8 mouse cellular contexts compared by ENCODE assay signal in genomic region chr9:95512331-95513030, GRCm38 (mm10). TPM values are rescaled to one million over a fixed set of nuclear protein-coding genes. Genes with fewer than 3 reads are reported as not detected.
A peak's percentile ranks its signal among the peaks of the same experiment; 100 is the strongest.
DNase-seq lines count a peak whose midpoint lies in the region; ATAC-seq and TF ChIP-seq lines count a peak whose summit lies in the region.

No protein-coding gene starts in this region.

- peak overlapping the region; percentile 87 for H3K4me2 ChIP-seq in forebrain, embryonic 14.5 days (ENCODE audit: low read length)
- peak overlapping the region; percentile 76 for H3K4me2 ChIP-seq in limb, embryonic 15.5 days
- H3K4me2 ChIP-seq in stomach, embryonic 14.5 days (replicated peaks; ENCODE audit: low read depth, low read length) = peak overlapping the region; percentile 71

- TF ChIP-seq CTCF in gastrocnemius, adult 2 months (IDR thresholded peaks at IDR 0.05) = peak; percentile 27
- no peak for TF ChIP-seq CTCF in E14TG2a.4 (conservative IDR thresholded peaks at IDR 0.05; ENCODE audit: low read length)

- 26% methylated on average over 15 of the region's 15 CpGs for WGBS in forebrain, embryonic 14.5 days
- 19% methylated on average over 15 of the region's 15 CpGs for WGBS in limb, embryonic 15.5 days
- WGBS in stomach, embryonic 14.5 days = 21% methylated on average over 15 of the region's 15 CpGs

- intact Hi-C loops in gastrocnemius, adult 2 months (cut with DNase I) = no loop called here

- H3K27ac ChIP-seq in gastrocnemius, adult 2 months = peak overlapping the region; percentile 97
- peak overlapping the region; percentile 59; the same call in 1 of the 2 replicates for H3K27ac ChIP-seq in forebrain, embryonic 14.5 days (ENCODE audit: low read depth, low read length)
- peak overlapping the region; percentile 91 for H3K27ac ChIP-seq in limb, embryonic 15.5 days
- peak overlapping the region; percentile 73 for H3K27ac ChIP-seq in stomach, embryonic 14.5 days (ENCODE audit: low read length)

- peak overlapping the region; percentile 64 for H3K9ac ChIP-seq in forebrain, embryonic 14.5 days (ENCODE audit: low read length)
- H3K9ac ChIP-seq in limb, embryonic 15.5 days = peak overlapping the region; percentile 39; the same call in 1 of the 2 replicates
- H3K9ac ChIP-seq in stomach, embryonic 14.5 days (replicated peaks; ENCODE audit: low read depth, low read length) = peak overlapping the region; percentile 96; the same call in 1 of the 2 replicates

- peaks cover 56% of the 10 kb centered on the region for H3K4me1 ChIP-seq in E14TG2a.4 (replicated peaks; ENCODE audit: low read depth, low read length)
- peaks cover 15% of the 10 kb centered on the region for H3K4me1 ChIP-seq in forebrain, embryonic 14.5 days (ENCODE audit: control insufficient read depth, insufficient read depth, low read length)
- H3K4me1 ChIP-seq in limb, embryonic 15.5 days = peaks cover 14% of the 10 kb centered on the region
- H3K4me1 ChIP-seq in stomach, embryonic 14.5 days (ENCODE audit: control insufficient read depth, insufficient read depth, low read length) = peaks cover 9% of the 10 kb centered on the region; the same call in 1 of the 2 replicates

- no peaks in the 10 kb centered on the region for H3K9me3 ChIP-seq in E14TG2a.4 (ENCODE audit: low read length)
- no peaks in the 10 kb centered on the region for H3K9me3 ChIP-seq in forebrain, embryonic 14.5 days (replicated peaks; ENCODE audit: control insufficient read depth, low read length)
- H3K9me3 ChIP-seq in limb, embryonic 15.5 days = no peaks in the 10 kb centered on the region
- H3K9me3 ChIP-seq in stomach, embryonic 14.5 days (ENCODE audit: control insufficient read depth, low read depth, low read length) = no peaks in the 10 kb centered on the region

- H3K4me3 ChIP-seq in gastrocnemius, adult 2 months = peak overlapping the region; percentile 93
- peak overlapping the region; percentile 100 for H3K4me3 ChIP-seq in E14TG2a.4 (replicated peaks; ENCODE audit: low read length)
- peak overlapping the region; percentile 99 for H3K4me3 ChIP-seq in forebrain, embryonic 14.5 days (ENCODE audit: low read depth, low read length)
- H3K4me3 ChIP-seq in limb, embryonic 15.5 days = peak overlapping the region; percentile 98
- H3K4me3 ChIP-seq in stomach, embryonic 14.5 days (ENCODE audit: low read depth, low read length) = peak overlapping the region; percentile 98

- no peaks in the 10 kb centered on the region for H3K27me3 ChIP-seq in E14TG2a.4 (ENCODE audit: insufficient read depth, low read length)
- no peaks in the 10 kb centered on the region for H3K27me3 ChIP-seq in forebrain, embryonic 14.5 days (replicated peaks; ENCODE audit: control insufficient read depth, insufficient read depth, low read length)
- H3K27me3 ChIP-seq in limb, embryonic 15.5 days = no peaks in the 10 kb centered on the region
- H3K27me3 ChIP-seq in stomach, embryonic 14.5 days (ENCODE audit: control insufficient read depth, insufficient read depth, low read length) = no peaks in the 10 kb centered on the region

- peak; percentile 60 for ATAC-seq in forebrain, embryonic 14.5 days
- ATAC-seq in limb, embryonic 15.5 days (ENCODE audit: insufficient number of reproducible peaks, low FRiP score, low TSS enrichment, low read depth) = peak; percentile 48; the same call in 1 of the 2 replicates
- ATAC-seq in stomach, embryonic 14.5 days (ENCODE audit: insufficient number of reproducible peaks, insufficient read depth, low FRiP score, low read depth) = peak; percentile 38; the same call in 1 of the 2 replicates

- H3K36me3 ChIP-seq in E14TG2a.4 (ENCODE audit: insufficient read depth, low read length) = peaks cover 31% of the 10 kb centered on the region
- no peaks in the 10 kb centered on the region for H3K36me3 ChIP-seq in forebrain, embryonic 14.5 days (ENCODE audit: control insufficient read depth, insufficient read depth, low read length)
- no peaks in the 10 kb centered on the region; the same call in 1 of the 2 replicates for H3K36me3 ChIP-seq in limb, embryonic 15.5 days
- H3K36me3 ChIP-seq in stomach, embryonic 14.5 days (ENCODE audit: control insufficient read depth, insufficient read depth, low read length) = no peaks in the 10 kb centered on the region

- DNase-seq in gastrocnemius, adult 2 months = no peak
- DNase-seq in gastrocnemius, adult 18-20 months (ENCODE audit: low spot score) = no peak
- no peak for DNase-seq in forebrain, embryonic 14.5 days (ENCODE audit: low spot score)
- DNase-seq in frontal cortex, adult 2 months (ENCODE audit: extremely low spot score in 1 of 2, low spot score in 1 of 2) = no peak
- DNase-seq in spleen, postnatal 4 days (ENCODE audit: low spot score in 2 of 2) = no peak

RNA-seq across cellular contexts. Expression of gene U2surp, which starts 0.7 kb away (rescaled TPM):
- 10 to 100 TPM; 25.0 to 32.5 TPM for total RNA-seq in gastrocnemius, adult 2 months (2021)
- total RNA-seq in gastrocnemius, adult 18-20 months (2021) = 10 to 100 TPM; 25.1 to 29.3 TPM
- 129 and 132 TPM in 2 replicates for polyA plus RNA-seq in forebrain, embryonic 14.5 days (2014; fragmentation: Nextera tagmentation; extraction: Ambion mirVana)
- 106 and 122 TPM in 2 replicates for polyA plus RNA-seq in limb, embryonic 15.5 days (2015; fragmentation: Nextera tagmentation; extraction: Ambion mirVana)
- polyA plus RNA-seq in stomach, embryonic 14.5 days (2014; fragmentation: Nextera tagmentation; extraction: Ambion mirVana) = 137 and 141 TPM in 2 replicates
- polyA plus RNA-seq in frontal cortex, adult 2 months (2012; rRNA removed) = 27.0 and 28.6 TPM in 2 replicates

RNA-seq across cellular contexts. Expression of gene Paqr9, which starts 47.0 kb away (rescaled TPM):
- total RNA-seq in gastrocnemius, adult 2 months (2021) = 1 to 10 TPM; 1.9 to 5.0 TPM
- total RNA-seq in gastrocnemius, adult 18-20 months (2021) = 1 to 10 TPM; 2.0 to 3.2 TPM
- polyA plus RNA-seq in forebrain, embryonic 14.5 days (2014; fragmentation: Nextera tagmentation; extraction: Ambion mirVana) = 1.9 and 3.1 TPM in 2 replicates
- 0.11 and 0.15 TPM in 2 replicates for polyA plus RNA-seq in limb, embryonic 15.5 days (2015; fragmentation: Nextera tagmentation; extraction: Ambion mirVana)
- 0.09 TPM in 1 of 2 replicates, not detected in the other for polyA plus RNA-seq in stomach, embryonic 14.5 days (2014; fragmentation: Nextera tagmentation; extraction: Ambion mirVana)
- 14.7 and 14.9 TPM in 2 replicates for polyA plus RNA-seq in frontal cortex, adult 2 months (2012; rRNA removed)

Comparison
In these comparisons a context has a peak if more than half of its experiments do, and no peak if none do; other contexts are left out.
1. H3K9ac ChIP-seq: peak in every context shown above with its lines; median percentile 96 in stomach, embryonic 14.5 days; 64 in forebrain, embryonic 14.5 days; 39 in limb, embryonic 15.5 days.